Mouse (Mus musculus) embryonic facial prominence, embryonic 10.5 days (tissue): ENCODE measurements at regions not wholly inside any gene's neighbourhood (a gene's known extent, or its start where the extent isn't known, plus 50 kb on each side); places are given as distances from the start of the nearest gene placed in this dataset.

Experiments used
- DNase-seq: peaks from one replicate; pipeline ENCODE4 v3.0.0-alpha.2; 2017; ENCODE audit warnings: low spot score
- H3K27ac ChIP-seq: fragments of 300-500 bp; sonication (generic); replicated peaks from 2 replicates; pipeline ENCODE4 v1.5.1; 2016; ENCODE audit warnings: mild to moderate bottlenecking
- H3K27me3 ChIP-seq: fragments of 300-500 bp; sonication (generic); replicated peaks from 2 replicates; pipeline ENCODE4 v1.6.1; 2016; ENCODE audit warnings: low read depth, mild to moderate bottlenecking; ENCODE audit not compliant: poor library complexity, severe bottlenecking
- H3K36me3 ChIP-seq: fragments of 300-500 bp; sonication (generic); replicated peaks from 2 replicates; pipeline ENCODE4 v1.6.1; 2016; ENCODE audit warnings: mild to moderate bottlenecking, moderate library complexity
- H3K4me1 ChIP-seq: fragments of 300-500 bp; sonication (generic); 2 replicates; pipeline ENCODE4 v1.6.1; 2016
- H3K4me3 ChIP-seq: fragments of 300-500 bp; sonication (generic); 2 replicates; pipeline ENCODE4 v1.5.1; 2016; ENCODE audit warnings: mild to moderate bottlenecking, moderate library complexity
- H3K9me3 ChIP-seq: fragments of 300-500 bp; sonication (generic); 2 replicates; pipeline ENCODE4 v1.6.1; 2016; ENCODE audit warnings: mild to moderate bottlenecking
- WGBS: fragments of 180-500 bp; shearing (Covaris S2); methylation state at CpG from one replicate; pipeline ENCODE4 v1.1.7; 2016; 5-methylcytosine and 5-hydroxymethylcytosine counted together

DNA sequence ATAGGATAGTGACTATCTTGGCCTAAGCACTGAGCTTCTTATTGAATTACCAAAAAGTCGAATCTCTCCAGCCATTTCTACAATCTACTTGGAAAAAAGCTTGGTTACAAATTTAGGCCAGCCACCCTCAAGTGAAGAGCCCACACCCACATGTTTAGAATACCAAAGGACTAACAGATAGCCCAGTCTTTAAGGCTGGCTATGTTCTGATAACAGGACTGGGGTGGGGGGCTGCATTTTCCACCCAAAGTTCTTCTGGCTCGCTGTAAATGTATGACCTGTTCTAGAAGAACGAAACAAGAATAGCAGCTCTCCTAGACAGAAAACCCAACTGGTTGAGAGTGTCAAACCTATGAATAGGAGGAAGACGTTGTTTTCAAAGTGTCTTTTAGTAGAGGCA, 130.6 kb upstream of the Cited2 start:
- H3K4me3 ChIP-seq: no peak overlapping the region
- H3K27me3 ChIP-seq: no peaks in the 10 kb centered on the region
- no peak overlapping the region for H3K27ac ChIP-seq
- DNase-seq: no peak
- WGBS: 88% methylated on average over 4 of the region's 4 CpGs
- no peaks in the 10 kb centered on the region for H3K36me3 ChIP-seq
- H3K9me3 ChIP-seq: no peaks in the 10 kb centered on the region
- no peaks in the 10 kb centered on the region for H3K4me1 ChIP-seq

DNA sequence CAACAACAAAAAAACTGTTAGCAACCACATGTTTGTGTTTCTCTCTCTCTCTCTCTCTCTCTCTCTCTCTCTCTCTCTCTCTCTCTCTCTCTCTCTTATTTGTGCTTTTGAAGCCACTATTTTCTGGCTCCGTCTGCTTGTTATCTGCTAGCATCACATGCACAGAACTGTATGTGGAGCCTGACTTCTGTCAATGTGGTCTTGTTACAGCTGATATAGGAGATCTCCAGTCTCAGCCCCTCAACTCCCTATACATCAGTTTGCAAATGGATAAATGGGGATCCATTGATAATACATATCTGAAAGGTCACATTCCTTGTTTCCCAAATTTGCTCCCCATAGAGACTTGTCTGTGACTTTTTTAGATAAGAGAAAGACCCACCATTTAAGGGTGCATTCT, 126.9 kb upstream of the Cited2 start:
- Histone ChIP-seq H3K27ac (no peak overlapping the region), H3K27me3 (no peaks in the 10 kb centered on the region), H3K4me3 (no peak overlapping the region), H3K36me3 (no peaks in the 10 kb centered on the region), H3K4me1 (peaks cover 4% of the 10 kb centered on the region; the same call in 1 of the 2 replicates), H3K9me3 (no peaks in the 10 kb centered on the region)
- WGBS: 79% methylated on average over 1 of the region's 1 CpGs
- DNase-seq: no peak

DNA sequence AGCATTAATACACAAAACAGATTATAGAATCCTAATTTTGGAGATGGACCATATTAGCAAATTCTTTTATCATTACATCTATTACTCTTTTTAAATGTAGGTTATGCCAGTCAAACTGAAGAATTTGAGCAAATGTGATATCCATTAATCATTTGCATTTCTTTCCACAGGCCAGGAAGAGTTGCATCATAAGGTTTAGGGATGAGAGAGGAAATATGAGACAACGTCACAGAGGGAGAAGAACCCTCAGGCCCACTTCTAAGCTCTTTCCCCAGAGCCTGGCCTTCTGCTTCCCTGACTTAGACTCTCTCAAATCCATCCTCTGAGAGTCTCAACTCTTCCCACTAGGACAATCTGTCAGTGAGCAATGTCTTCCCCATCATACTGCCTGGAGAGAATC, 126.3 kb upstream of the Cited2 start:
- no peak overlapping the region for H3K27ac ChIP-seq
- no peaks in the 10 kb centered on the region for H3K9me3 ChIP-seq
- no peak overlapping the region for H3K4me3 ChIP-seq
- H3K4me1 ChIP-seq: peaks cover 4% of the 10 kb centered on the region; the same call in 1 of the 2 replicates
- 68% methylated on average over 1 of the region's 1 CpGs for WGBS
- no peak for DNase-seq
- no peaks in the 10 kb centered on the region for H3K27me3 ChIP-seq
- H3K36me3 ChIP-seq: no peaks in the 10 kb centered on the region

DNA sequence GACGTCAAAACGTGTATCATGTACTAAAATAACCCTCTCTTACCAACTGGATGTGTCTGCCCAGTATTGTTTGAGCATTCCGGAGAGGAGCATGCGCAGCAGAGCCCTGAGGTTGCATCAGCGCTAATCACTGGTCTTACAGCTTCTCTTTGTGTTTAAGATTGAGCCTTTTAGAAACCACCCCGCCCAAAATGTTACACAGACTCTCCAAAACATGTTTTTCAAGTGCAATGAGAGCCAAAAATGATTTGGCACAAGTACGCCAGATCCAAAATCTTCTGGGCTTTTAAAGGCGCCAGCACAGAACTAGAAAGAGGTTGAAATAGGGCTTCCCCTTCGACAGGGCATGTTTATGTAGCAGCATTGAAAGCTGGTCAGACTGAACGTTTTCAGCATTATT, 123.8 kb upstream of the Cited2 start:
- no peak overlapping the region for H3K27ac ChIP-seq
- DNase-seq: no peak
- H3K9me3 ChIP-seq: no peaks in the 10 kb centered on the region
- no peaks in the 10 kb centered on the region for H3K27me3 ChIP-seq
- no peaks in the 10 kb centered on the region for H3K36me3 ChIP-seq
- 85% methylated on average over 10 of the region's 10 CpGs for WGBS
- peaks cover 4% of the 10 kb centered on the region; the same call in 1 of the 2 replicates for H3K4me1 ChIP-seq
- no peak overlapping the region for H3K4me3 ChIP-seq

DNA sequence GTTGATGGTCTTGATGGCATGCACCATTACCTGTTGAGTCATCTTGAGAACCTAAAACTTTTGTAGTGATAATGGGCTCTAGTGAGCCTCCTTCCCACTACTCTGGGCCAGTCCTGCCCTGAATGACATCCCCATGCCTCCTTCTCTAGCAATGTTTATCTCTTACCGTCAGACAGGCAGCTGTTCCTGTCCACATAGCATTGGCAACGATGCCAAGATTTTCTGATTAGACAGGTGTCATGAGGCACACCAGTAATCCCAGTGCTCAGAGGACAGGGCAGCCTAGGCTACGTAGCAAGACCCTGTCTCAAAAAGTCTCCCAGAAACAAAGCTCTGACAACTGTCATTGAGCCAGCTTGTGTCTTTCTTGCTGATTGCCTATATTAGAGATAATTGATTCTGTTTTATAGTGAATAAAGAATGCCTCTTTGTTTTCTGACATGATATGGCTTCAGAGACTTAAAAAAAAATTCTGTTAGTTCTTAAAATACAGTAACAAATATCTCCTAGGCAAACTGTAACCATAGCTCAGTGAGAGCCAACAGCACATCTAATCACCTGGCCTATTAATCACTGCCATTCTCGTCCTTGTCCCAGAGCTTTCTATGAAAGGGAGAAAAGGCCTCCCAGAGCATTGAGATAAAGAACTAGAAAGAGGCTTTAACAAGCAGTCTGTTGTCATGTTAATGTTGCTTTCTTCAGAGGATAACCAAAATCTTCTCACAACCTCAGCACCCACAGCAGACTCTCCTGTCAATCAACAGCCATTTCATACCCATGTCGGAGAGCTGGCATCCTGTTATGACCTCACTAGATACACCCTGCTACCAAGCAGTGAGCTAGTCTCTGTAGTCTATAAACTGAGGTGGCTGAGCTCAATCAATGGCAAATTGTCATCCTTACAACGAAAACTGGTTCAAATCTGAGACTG, 122.9 kb upstream of the Cited2 start:
- H3K36me3 ChIP-seq: no peaks in the 10 kb centered on the region
- 69% methylated on average over 6 of the region's 6 CpGs for WGBS
- H3K27me3 ChIP-seq: no peaks in the 10 kb centered on the region
- no peak for DNase-seq
- no peak overlapping the region for H3K27ac ChIP-seq
- no peak overlapping the region for H3K4me3 ChIP-seq
- H3K9me3 ChIP-seq: no peaks in the 10 kb centered on the region
- H3K4me1 ChIP-seq: peaks cover 4% of the 10 kb centered on the region; the same call in 1 of the 2 replicates

DNA sequence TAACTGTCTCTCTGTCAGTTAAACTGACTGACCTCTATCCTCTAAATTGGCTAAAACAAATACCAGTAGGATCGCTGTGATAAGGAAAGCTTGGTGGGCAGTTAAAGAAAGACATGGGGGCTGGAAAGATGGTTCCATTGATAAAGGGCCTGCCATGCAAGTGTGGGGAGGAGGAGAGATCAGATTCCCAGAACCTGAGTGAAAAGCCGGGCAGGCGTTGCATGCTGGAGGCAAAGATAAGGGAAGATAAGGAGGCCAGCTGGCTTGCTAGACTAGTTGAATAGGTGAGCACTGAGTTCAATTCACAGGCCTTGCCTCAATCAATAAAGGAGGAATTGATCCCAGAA, 122.3 kb upstream of the Cited2 start:
- Histone ChIP-seq H3K9me3 (no peaks in the 10 kb centered on the region), H3K4me1 (peaks cover 4% of the 10 kb centered on the region; the same call in 1 of the 2 replicates), H3K27ac (no peak overlapping the region), H3K4me3 (no peak overlapping the region), H3K27me3 (no peaks in the 10 kb centered on the region), H3K36me3 (no peaks in the 10 kb centered on the region)
- 56% methylated on average over 3 of the region's 3 CpGs for WGBS
- no peak for DNase-seq

DNA sequence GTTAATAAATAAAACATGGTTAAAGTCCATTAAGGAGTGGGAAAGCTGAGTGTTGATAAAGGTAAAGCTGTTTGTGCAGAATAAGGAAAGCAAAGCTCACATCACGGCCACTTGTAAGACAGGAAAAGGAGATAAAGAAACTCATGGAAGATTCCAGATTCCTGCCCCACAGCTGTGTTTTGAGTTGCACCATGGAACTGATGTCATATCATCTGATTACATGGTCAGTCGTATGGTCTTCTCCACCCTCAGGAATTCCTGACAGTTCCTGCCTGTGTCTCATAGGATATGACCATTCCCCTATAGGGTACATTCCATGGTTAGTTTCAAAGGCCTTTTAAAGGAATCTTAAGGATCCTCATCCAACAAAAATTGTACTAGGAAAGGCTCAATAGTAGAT, 120.6 kb upstream of the Cited2 start:
- Histone ChIP-seq H3K36me3 (no peaks in the 10 kb centered on the region), H3K27ac (no peak overlapping the region), H3K4me3 (no peak overlapping the region), H3K27me3 (no peaks in the 10 kb centered on the region), H3K9me3 (no peaks in the 10 kb centered on the region), H3K4me1 (peaks cover 4% of the 10 kb centered on the region; the same call in 1 of the 2 replicates)
- no peak for DNase-seq
- WGBS: 64% methylated on average over 2 of the region's 2 CpGs

DNA sequence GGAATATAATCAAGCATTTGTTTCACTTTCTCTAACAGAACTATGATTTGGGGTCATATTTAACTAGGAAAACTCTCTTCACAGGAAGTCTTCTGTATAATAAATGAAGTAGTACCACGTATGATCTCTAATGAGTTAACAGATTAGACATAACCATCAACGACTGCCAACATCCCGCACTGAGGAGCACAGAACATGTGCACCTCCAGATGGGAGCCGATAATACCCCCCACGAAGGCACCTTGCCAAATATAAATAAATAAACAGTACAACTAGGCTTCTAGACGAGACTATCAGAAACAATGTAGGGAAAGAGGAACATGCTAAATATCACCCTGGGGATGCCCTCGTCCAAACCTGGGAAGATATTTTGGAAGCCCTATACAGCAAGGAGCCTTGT, 114.8 kb upstream of the Cited2 start:
- DNase-seq: no peak
- no peak overlapping the region for H3K27ac ChIP-seq
- WGBS: 80% methylated on average over 7 of the region's 7 CpGs
- H3K4me3 ChIP-seq: no peak overlapping the region
- H3K27me3 ChIP-seq: no peaks in the 10 kb centered on the region
- H3K36me3 ChIP-seq: no peaks in the 10 kb centered on the region
- no peaks in the 10 kb centered on the region for H3K4me1 ChIP-seq
- H3K9me3 ChIP-seq: no peaks in the 10 kb centered on the region

DNA sequence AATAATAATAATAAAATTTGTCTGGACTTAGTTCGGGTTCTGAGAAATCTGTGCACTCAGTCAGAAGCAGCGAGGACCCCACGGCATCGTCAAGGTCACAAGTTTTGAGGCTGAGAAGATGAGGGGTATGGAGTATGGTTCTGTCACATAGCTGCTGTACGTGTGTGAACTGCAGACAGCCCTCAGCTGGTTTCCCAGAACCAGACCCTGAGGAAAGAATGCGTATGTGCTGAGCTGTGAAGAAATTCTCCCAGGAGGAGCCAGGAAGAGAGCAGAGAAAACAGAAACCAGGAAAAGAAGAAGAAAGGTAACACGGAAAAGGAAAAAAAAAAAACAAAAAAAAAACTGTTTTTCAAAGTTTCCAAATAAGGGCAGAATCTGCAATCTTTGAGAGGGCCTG, 112.4 kb upstream of the Cited2 start:
- Histone ChIP-seq H3K36me3 (no peaks in the 10 kb centered on the region), H3K9me3 (no peaks in the 10 kb centered on the region), H3K27ac (no peak overlapping the region), H3K4me3 (no peak overlapping the region), H3K27me3 (no peaks in the 10 kb centered on the region), H3K4me1 (no peaks in the 10 kb centered on the region)
- DNase-seq: no peak
- 75% methylated on average over 7 of the region's 7 CpGs for WGBS

DNA sequence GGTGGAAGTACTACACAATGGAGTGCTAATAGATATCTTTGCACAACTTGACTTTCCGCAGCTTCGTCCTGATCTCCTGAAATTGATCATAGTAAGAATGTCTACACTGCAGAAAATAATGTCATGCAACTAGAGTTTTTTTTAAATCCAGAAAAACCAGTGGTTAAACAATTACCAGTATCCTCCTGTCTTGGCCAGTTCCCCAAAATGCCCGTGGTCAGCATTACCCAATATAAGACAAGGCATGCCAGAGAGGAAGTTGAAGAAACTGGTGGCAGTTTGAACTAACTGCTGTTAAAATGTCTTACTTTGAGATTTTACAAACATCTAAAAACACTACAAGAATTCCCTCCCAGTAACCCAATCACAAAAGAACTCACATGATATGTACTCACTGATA, 109.7 kb upstream of the Cited2 start:
- no peak overlapping the region for H3K4me3 ChIP-seq
- H3K4me1 ChIP-seq: no peaks in the 10 kb centered on the region
- no peak overlapping the region for H3K27ac ChIP-seq
- 89% methylated on average over 3 of the region's 3 CpGs for WGBS
- no peaks in the 10 kb centered on the region for H3K9me3 ChIP-seq
- no peak for DNase-seq
- H3K27me3 ChIP-seq: no peaks in the 10 kb centered on the region
- H3K36me3 ChIP-seq: no peaks in the 10 kb centered on the region

DNA sequence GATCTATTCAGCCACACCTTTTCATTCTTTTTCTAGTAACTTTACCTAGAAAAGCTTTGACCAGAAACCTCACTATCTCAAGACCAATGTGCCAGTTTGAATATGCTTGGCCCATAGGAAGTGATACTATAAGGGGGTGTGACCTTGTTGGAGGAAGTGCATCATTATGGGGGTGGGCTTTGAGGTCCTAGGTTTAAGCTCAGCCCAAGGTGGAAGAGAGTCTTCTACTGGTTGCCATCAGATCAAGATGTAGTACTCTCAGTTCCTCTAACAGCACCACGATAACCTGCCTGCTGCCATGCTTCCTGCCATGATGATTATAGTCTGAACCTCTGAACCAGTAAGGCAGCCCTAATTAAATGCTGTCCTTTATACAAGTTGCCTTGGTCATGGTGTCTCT, 105.0 kb upstream of the Cited2 start:
- Histone ChIP-seq H3K27ac (no peak overlapping the region), H3K27me3 (no peaks in the 10 kb centered on the region), H3K36me3 (no peaks in the 10 kb centered on the region), H3K9me3 (no peaks in the 10 kb centered on the region), H3K4me3 (no peak overlapping the region), H3K4me1 (no peaks in the 10 kb centered on the region)
- WGBS: 92% methylated on average over 1 of the region's 1 CpGs
- DNase-seq: no peak

DNA sequence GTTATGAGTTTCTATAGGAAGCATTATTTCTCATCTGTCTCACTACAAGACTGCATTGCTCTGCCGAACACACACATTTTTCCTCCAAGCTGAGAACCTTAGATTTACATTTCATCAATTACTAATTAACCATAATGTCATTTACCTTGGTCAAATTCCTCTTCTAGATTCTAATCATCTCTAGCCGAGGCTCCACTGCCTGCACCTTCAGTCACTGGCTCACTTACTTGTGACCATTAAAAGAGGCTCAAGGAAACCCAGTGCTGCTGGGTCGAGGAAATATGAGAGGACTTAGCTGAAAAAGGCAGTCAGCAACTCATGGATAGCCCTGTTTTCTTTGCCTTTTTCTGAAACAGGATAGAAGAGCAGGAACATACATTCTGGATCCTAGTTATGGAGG, 103.4 kb upstream of the Cited2 start:
- no peaks in the 10 kb centered on the region for H3K36me3 ChIP-seq
- no peaks in the 10 kb centered on the region for H3K4me1 ChIP-seq
- no peak overlapping the region for H3K4me3 ChIP-seq
- no peak for DNase-seq
- H3K27ac ChIP-seq: no peak overlapping the region
- no peaks in the 10 kb centered on the region for H3K9me3 ChIP-seq
- H3K27me3 ChIP-seq: no peaks in the 10 kb centered on the region
- WGBS: 71% methylated on average over 3 of the region's 3 CpGs

DNA sequence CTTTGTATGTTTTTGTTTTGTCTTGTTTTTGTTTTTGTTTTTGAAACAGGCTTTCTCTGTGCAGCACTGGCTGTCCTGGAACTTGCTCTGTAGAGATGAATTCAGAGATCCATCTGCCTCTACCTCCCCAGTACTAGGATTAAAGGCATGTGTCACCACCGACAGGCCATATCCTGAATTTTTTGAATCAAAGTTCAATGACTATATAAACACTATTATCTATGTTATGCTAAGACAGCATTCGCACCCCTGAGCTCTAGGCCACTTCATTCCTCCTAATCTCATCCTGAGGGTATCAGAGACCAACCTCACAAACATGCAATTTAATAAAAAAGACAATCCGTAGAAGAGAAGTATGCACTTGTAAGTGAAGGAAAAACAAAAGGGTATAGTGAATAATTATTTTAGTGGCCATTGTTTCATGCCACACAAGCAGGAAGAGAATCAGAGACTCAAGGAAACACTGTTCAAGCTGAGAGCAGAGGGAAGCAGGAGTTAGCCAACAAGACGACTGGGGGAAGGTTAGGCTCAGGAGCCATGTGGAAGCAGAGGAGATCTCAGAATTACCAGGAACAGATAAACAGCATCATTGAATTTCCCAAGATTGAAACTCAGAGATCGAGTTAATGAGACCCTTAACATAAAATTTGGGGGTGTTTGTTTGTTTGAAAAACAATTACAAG, 101.2 kb upstream of the Cited2 start:
- Histone ChIP-seq H3K27me3 (no peaks in the 10 kb centered on the region), H3K4me3 (no peak overlapping the region), H3K9me3 (no peaks in the 10 kb centered on the region), H3K27ac (no peak overlapping the region), H3K4me1 (no peaks in the 10 kb centered on the region), H3K36me3 (no peaks in the 10 kb centered on the region)
- no peak for DNase-seq
- 73% methylated on average over 5 of the region's 5 CpGs for WGBS
